Mouse (Mus musculus): ENCODE measurements around the gene Nectin1. TPM values are rescaled to one million over a fixed set of nuclear protein-coding genes. Genes with fewer than 3 reads are reported as not detected.

Gene Nectin1
- 3.8 and 4.2 TPM in 2 replicates for polyA plus RNA-seq (2016; fragmentation: Nextera tagmentation; extraction: Ambion mirVana)

- H3K27me3 ChIP-seq (ENCODE audit: low read depth, poor library complexity, severe bottlenecking) = peaks cover 55% of the 10 kb centered on the region
- no peaks in the 10 kb centered on the region for H3K9me3 ChIP-seq (replicated peaks)
- no peaks in the 10 kb centered on the region for H3K36me3 ChIP-seq
- peak within 1 kb of the TSS; percentile 97 for H3K27ac ChIP-seq
- peak; percentile 95 for DNase-seq (ENCODE audit: low spot score)
- H3K4me3 ChIP-seq = peak within 1 kb of the TSS; percentile 89
- peaks cover 60% of the 10 kb centered on the region for H3K4me1 ChIP-seq
- under 1% methylated on average over 51 of the region's 51 CpGs for WGBS
Measured at GRCm38 (mm10) chr9:43743647-43744137, at the start of gene Nectin1. Nectin1 (plus strand) TSS chr9:43743984.

- peak; percentile 93 for DNase-seq (ENCODE audit: low spot score)
- H3K9me3 ChIP-seq (replicated peaks) = no peaks in the 10 kb centered on the region
- WGBS = 12% methylated on average over 8 of the region's 8 CpGs
Measured at GRCm38 (mm10) chr9:43698080-43698712, 45.6 kb upstream of the Nectin1 start.

GRCm38 (mm10) chr9:43698841-43699240 lies 44.9 kb upstream of the Nectin1 start:
- 87% methylated on average over 10 of the region's 10 CpGs for WGBS
- H3K27ac ChIP-seq = no peak overlapping the region
- no peak for DNase-seq (ENCODE audit: low spot score)
- no peak overlapping the region for H3K4me3 ChIP-seq
- H3K4me1 ChIP-seq = peaks cover 6% of the 10 kb centered on the region; the same call in 1 of the 2 replicates
- no peaks in the 10 kb centered on the region for H3K27me3 ChIP-seq (ENCODE audit: low read depth, poor library complexity, severe bottlenecking)
- no peaks in the 10 kb centered on the region for H3K9me3 ChIP-seq (replicated peaks)
- H3K36me3 ChIP-seq = no peaks in the 10 kb centered on the region

More at GRCm38 (mm10) chr9:43698080-43698712, 45.6 kb upstream of the Nectin1 start:
- Histone ChIP-seq H3K4me1 (peaks cover 6% of the 10 kb centered on the region; the same call in 1 of the 2 replicates), H3K27ac (no peak overlapping the region), H3K4me3 (no peak overlapping the region), H3K27me3 (ENCODE audit: low read depth, poor library complexity, severe bottlenecking) (no peaks in the 10 kb centered on the region), H3K36me3 (no peaks in the 10 kb centered on the region)

- H3K4me3 ChIP-seq = no peak overlapping the region
- WGBS = 73% methylated on average over 11 of the region's 11 CpGs
- DNase-seq (ENCODE audit: low spot score) = no peak
- H3K4me1 ChIP-seq = peaks cover 6% of the 10 kb centered on the region; the same call in 1 of the 2 replicates
- no peaks in the 10 kb centered on the region for H3K27me3 ChIP-seq (ENCODE audit: low read depth, poor library complexity, severe bottlenecking)
- H3K27ac ChIP-seq = no peak overlapping the region
- no peaks in the 10 kb centered on the region for H3K9me3 ChIP-seq (replicated peaks)
- H3K36me3 ChIP-seq = no peaks in the 10 kb centered on the region
Measured at GRCm38 (mm10) chr9:43699417-43700225, 44.2 kb upstream of the Nectin1 start.

GRCm38 (mm10) chr9:43700226-43700579 lies 43.6 kb upstream of the Nectin1 start:
- 69% methylated on average over 3 of the region's 3 CpGs for WGBS
- Histone ChIP-seq H3K36me3 (no peaks in the 10 kb centered on the region), H3K4me1 (peaks cover 6% of the 10 kb centered on the region; the same call in 1 of the 2 replicates), H3K4me3 (no peak overlapping the region), H3K27ac (no peak overlapping the region), H3K27me3 (ENCODE audit: low read depth, poor library complexity, severe bottlenecking) (no peaks in the 10 kb centered on the region), H3K9me3 (replicated peaks) (no peaks in the 10 kb centered on the region)
- DNase-seq (ENCODE audit: low spot score) = no peak

- H3K4me1 ChIP-seq = peaks cover 6% of the 10 kb centered on the region; the same call in 1 of the 2 replicates
- no peak overlapping the region for H3K4me3 ChIP-seq
- no peak for DNase-seq (ENCODE audit: low spot score)
- no peaks in the 10 kb centered on the region for H3K36me3 ChIP-seq
- H3K9me3 ChIP-seq (replicated peaks) = no peaks in the 10 kb centered on the region
- H3K27ac ChIP-seq = no peak overlapping the region
- no peaks in the 10 kb centered on the region for H3K27me3 ChIP-seq (ENCODE audit: low read depth, poor library complexity, severe bottlenecking)
Measured at GRCm38 (mm10) chr9:43701748-43702147, 42.0 kb upstream of the Nectin1 start.

GRCm38 (mm10) chr9:43707571-43707970 lies 36.2 kb upstream of the Nectin1 start:
- Histone ChIP-seq H3K27me3 (ENCODE audit: low read depth, poor library complexity, severe bottlenecking) (no peaks in the 10 kb centered on the region), H3K9me3 (replicated peaks) (no peaks in the 10 kb centered on the region), H3K4me1 (no peaks in the 10 kb centered on the region), H3K4me3 (no peak overlapping the region), H3K27ac (no peak overlapping the region), H3K36me3 (no peaks in the 10 kb centered on the region)
- WGBS = 67% methylated on average over 4 of the region's 4 CpGs
- DNase-seq (ENCODE audit: low spot score) = no peak

GRCm38 (mm10) chr9:43708715-43709114 lies 35.1 kb upstream of the Nectin1 start:
- no peaks in the 10 kb centered on the region for H3K27me3 ChIP-seq (ENCODE audit: low read depth, poor library complexity, severe bottlenecking)
- H3K36me3 ChIP-seq = no peaks in the 10 kb centered on the region
- no peak for DNase-seq (ENCODE audit: low spot score)
- H3K9me3 ChIP-seq (replicated peaks) = no peaks in the 10 kb centered on the region
- WGBS = 87% methylated on average over 2 of the region's 2 CpGs
- no peak overlapping the region for H3K27ac ChIP-seq
- no peaks in the 10 kb centered on the region for H3K4me1 ChIP-seq
- no peak overlapping the region for H3K4me3 ChIP-seq

GRCm38 (mm10) chr9:43713432-43713831 lies 30.4 kb upstream of the Nectin1 start:
- H3K4me1 ChIP-seq = peaks cover 11% of the 10 kb centered on the region
- no peak for DNase-seq (ENCODE audit: low spot score)
- H3K4me3 ChIP-seq = no peak overlapping the region
- no peaks in the 10 kb centered on the region for H3K9me3 ChIP-seq (replicated peaks)
- WGBS = 79% methylated on average over 3 of the region's 3 CpGs
- H3K27me3 ChIP-seq (ENCODE audit: low read depth, poor library complexity, severe bottlenecking) = no peaks in the 10 kb centered on the region
- no peak overlapping the region for H3K27ac ChIP-seq
- H3K36me3 ChIP-seq = no peaks in the 10 kb centered on the region

GRCm38 (mm10) chr9:43719407-43719839 lies 24.4 kb upstream of the Nectin1 start:
- WGBS = 79% methylated on average over 4 of the region's 4 CpGs
- Histone ChIP-seq H3K36me3 (no peaks in the 10 kb centered on the region), H3K9me3 (replicated peaks) (no peaks in the 10 kb centered on the region), H3K4me1 (peaks cover 11% of the 10 kb centered on the region), H3K4me3 (no peak overlapping the region), H3K27me3 (ENCODE audit: low read depth, poor library complexity, severe bottlenecking) (no peaks in the 10 kb centered on the region), H3K27ac (no peak overlapping the region)
- DNase-seq (ENCODE audit: low spot score) = no peak

GRCm38 (mm10) chr9:43720046-43720445 lies 23.7 kb upstream of the Nectin1 start:
- 53% methylated on average over 1 of the region's 1 CpGs for WGBS
- Histone ChIP-seq H3K9me3 (replicated peaks) (no peaks in the 10 kb centered on the region), H3K27me3 (ENCODE audit: low read depth, poor library complexity, severe bottlenecking) (no peaks in the 10 kb centered on the region), H3K4me1 (peaks cover 11% of the 10 kb centered on the region), H3K36me3 (no peaks in the 10 kb centered on the region), H3K27ac (no peak overlapping the region), H3K4me3 (no peak overlapping the region)
- DNase-seq (ENCODE audit: low spot score) = no peak

- 16% methylated on average over 4 of the region's 4 CpGs for WGBS
Measured at GRCm38 (mm10) chr9:43724093-43724492, 19.7 kb upstream of the Nectin1 start.

More at GRCm38 (mm10) chr9:43724093-43724492, 19.7 kb upstream of the Nectin1 start:
- no peak for DNase-seq (ENCODE audit: low spot score)
- no peak overlapping the region for H3K4me3 ChIP-seq
- H3K27ac ChIP-seq = no peak overlapping the region
- H3K27me3 ChIP-seq (ENCODE audit: low read depth, poor library complexity, severe bottlenecking) = peaks cover 14% of the 10 kb centered on the region; the same call in 1 of the 2 replicates
- no peaks in the 10 kb centered on the region for H3K36me3 ChIP-seq
- H3K9me3 ChIP-seq (replicated peaks) = no peaks in the 10 kb centered on the region
- H3K4me1 ChIP-seq = no peaks in the 10 kb centered on the region
